Comparison of ENCODE assay signal across 1 mouse cellular context in genomic region chr11:97713896-97714295, GRCm38 (mm10).
A peak's percentile ranks its signal among the peaks of the same experiment; 100 is the strongest.
TF ChIP-seq lines count a peak whose summit lies in the region.

No protein-coding gene starts in this region.

TF ChIP-seq in myocyte, 11 proteins besides CTCF, POLR2A, EP300 and RAD21:
- TF ChIP-seq POLR2AphosphoS2 (IDR thresholded peaks at IDR 0.05; ENCODE audit: insufficient read length, low read depth) (peak; percentile 35), MYOG (IDR thresholded peaks at IDR 0.05; ENCODE audit: control insufficient read depth in 1 of 3, insufficient read depth in 1 of 3, insufficient read length in 2 of 3, low read depth in 2 of 3) (no peak), E2F4 (IDR thresholded peaks at IDR 0.05; ENCODE audit: insufficient read depth) (no peak), TCF3 (IDR thresholded peaks at IDR 0.05; ENCODE audit: insufficient read length, low read depth) (no peak)
